Mouse (Mus musculus) kidney, postnatal 10 days (tissue): ENCODE measurements around the gene Lars2.

ENCODE experiments used
- DNase-seq: peaks from one replicate; pipeline ENCODE4 v3.0.0; 2021; ENCODE audit warnings: mixed read lengths

Gene Lars2

DNA sequence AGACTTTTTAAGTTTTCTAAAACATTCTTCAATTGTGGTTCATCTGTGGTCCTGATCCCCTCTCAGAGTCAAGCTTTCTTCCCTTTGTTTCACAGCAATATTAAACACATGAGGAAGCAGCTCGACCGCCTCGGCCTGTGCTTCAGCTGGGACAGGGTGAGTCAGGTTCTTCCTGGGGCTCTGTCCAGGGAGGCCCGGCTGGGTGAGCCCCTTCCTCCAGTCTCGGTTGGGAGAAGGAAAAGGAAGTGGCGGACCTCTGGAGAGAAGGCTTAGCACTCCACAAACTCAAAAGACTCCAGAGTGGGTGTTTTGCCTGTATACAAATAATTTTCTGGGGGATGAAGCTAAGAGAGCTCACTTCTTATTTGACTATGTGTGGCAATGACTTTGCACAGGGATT lies 28.1 kb downstream of the Lars2 start:
- DNase-seq = no peak

DNA sequence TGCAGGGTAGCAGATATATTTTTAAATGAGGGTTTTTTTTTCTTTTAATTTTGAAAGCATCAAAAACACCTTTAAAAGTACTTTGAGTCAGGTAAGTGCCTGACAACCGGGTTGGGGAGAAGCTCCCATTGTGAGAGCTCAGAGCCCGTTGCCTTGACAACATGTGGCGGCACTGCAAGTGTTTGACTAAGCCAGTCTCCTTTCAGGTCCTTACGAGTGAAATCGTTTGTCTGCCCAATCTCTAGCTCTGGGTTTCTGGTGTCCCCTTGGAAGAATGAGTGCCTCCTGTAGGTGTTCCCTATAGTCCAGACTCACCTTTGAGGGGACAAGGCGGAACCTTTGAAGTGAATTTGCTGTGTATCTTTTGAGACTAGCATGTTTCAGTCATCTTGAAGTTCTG lies 31.0 kb downstream of the Lars2 start:
- no peak for DNase-seq

DNA sequence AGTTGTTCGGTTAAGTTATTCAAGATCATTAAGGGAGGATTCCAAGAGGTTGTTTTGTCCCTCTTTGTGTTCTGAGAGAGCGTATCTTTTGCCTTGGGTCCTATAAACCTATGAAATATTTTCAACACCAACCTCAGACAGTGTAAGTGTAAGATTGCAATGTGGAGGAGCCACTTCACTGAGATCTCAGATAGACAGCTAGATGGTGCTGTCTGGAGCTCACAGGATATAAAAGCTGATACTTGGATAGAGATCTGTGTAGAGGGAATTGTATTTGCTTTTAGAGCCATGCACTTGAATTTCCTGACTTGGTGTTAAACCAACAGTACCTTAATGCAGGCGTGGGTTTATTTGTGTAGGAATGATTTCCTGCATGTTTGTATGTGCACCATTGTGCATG lies 35.5 kb downstream of the Lars2 start:
- DNase-seq = no peak

DNA sequence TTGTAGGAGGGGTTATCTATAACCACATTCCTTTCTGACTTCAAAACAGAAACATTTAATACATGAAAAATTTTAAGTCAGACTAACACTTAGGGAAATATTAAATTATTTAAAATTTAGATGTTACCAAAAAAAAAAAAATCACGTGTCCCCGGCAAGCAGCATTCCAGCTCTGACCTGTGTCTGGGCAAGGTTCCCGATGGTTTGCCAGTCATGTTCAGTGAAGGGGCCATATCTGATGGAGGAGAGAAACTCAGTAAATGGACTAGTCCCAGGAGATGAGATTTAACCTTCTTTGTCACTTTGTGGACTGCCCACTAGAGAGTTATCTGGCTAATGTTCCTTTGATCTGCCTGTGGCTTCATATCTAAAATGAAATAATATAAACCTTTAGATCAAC lies 36.3 kb downstream of the Lars2 start:
- DNase-seq = no peak

DNA sequence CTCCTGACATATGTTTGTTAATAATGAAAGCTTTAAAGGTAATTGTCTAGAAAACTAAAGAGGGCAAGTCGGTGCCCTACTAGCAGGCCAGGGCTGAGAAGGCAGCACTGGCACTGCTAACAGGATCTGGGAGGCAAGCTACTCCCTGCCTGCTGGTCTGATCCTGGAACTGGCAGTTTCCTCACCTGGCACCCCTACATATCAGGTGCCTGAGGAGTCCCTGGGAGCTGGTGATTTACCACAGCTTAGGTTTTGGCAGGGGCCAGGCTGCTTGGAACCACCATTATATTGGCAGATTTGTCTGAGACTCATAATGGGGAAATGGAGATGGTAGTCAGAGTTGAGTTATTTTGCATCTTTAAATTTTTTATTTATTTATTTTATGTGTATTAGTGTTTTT lies 38.5 kb downstream of the Lars2 start:
- DNase-seq = no peak

DNA sequence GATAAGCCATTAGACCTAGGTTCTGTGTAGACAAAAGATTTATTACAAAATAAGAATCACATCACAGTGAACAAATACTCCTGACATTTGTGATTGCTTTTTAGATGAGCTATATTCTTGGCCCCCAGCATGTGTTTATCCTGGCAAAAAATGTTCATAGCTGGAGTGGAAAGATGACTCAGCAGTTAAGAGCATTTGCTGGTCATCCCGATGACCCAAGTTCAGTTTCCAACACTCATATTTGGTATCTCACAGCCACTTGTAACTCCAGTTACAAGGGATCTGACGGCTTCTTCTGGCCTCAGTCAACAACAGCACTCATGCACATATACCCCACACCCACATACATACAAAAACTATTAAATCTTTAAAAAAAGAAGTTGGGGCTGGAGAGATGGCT lies 42.0 kb downstream of the Lars2 start:
- DNase-seq = no peak

DNA sequence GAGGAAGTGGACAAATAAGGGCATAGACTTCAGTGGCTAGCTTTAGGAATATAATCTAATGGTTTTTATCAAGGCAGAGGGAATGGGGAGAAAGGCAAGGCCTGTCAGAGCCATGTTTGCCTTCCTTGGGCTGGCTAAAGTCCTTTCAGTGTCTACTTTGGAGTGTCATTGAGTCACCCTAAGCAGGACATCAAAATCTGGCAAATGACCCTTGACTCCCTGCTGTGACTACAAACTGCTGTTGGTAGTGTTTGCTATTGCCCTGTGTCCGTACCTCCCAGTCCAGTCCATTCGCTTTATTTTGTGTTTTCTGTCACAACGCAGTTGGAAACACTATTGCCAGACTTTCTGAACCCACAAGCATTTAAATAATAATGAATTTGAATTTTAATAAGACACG lies 63.1 kb downstream of the Lars2 start:
- no peak for DNase-seq

DNA sequence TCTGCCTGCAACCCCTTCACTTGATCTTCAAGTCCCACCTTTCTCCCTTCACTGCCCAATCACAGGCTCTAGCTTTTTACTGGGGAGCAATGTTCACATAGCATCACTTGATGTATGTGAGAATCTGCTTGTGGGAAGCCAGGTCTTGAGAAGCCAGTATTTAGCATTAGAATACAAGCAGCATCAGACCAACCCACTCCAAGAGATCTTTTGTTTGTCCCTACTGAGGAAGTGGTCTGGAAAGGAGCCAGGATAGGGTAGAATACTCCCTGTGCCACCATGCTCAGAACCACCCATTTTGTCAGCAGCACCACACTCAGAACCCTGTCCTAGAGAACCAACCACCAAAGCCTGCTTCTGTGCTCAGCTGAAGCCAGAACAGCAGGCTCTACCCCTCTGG lies 64.2 kb downstream of the Lars2 start:
- DNase-seq = no peak

DNA sequence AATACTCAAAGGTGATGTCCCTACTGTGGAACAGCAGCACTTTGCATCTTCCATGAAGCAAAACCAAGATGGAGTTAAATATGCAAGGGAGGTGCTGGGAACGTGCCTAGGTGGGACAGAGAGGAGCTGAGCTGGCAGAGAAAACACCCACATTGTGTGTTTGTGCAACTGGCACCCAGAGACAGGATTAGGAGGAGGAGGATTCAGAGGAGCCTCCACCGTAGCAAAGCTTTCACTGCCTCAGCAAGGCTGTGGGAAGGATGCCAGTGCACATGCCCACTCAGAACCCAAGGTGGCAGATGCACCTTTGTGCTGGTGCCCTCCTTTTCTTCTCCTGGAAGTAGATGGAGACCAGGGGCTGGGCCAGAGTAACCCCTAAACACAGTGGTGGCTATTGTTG lies 71.5 kb downstream of the Lars2 start:
- no peak for DNase-seq

DNA sequence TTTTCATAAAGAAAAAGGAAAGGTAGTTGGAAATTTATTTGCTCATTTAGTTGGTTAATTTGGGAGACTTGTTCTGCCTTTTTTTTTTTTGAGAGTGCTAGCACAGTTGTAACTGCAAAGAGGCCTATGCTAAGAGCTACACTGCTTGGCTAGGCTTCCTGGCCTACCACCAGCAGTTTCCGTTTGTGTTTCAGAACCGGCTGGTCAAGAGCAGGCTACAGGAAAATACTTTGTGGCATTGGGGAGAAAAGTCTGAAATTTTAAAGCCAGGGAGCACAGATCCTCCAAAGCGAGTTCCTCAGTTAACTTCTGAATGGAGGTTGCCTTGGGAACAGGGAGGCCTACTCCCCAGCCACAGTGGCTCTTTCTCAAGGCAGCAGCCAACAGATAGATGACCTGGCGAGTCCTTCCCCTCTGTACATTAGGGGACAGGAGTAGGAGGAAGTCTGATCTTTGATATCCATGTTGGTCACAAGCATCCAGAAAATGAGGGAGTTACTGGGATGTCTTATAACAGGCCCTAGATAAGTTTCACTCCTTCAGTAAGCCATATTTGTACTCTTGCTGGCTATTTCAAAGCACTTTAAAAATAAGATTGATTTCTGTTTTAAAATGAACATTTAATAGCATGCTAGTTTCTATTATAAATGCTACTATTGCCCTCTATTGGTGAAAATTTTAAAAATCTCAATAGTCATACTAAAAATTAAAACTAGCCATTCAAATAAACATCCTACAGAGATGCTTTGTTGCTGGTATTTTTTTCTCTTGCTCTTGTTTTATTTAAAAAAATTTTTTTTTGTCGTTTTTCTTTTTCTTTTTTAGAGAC lies 73.7 kb downstream of the Lars2 start:
- peak; percentile 25 for DNase-seq

DNA sequence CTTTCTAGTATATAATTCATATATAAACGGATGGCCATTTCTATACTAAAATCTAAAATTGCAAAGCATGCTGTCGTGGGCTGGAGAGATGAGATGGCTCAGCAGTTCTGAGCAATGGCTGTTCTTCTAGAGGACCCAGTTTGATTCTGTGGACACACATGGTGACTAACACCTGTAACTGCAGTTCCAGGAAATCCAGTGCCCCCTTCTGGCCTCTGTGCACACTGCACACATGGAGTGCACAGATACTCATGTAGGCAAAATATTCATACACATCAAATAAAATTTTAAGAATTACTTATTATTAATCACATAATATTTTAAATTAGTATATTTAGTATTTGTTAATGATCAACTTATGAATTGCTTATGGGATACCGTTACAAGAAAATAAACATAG lies 80.4 kb downstream of the Lars2 start:
- peak; percentile 48 for DNase-seq

DNA sequence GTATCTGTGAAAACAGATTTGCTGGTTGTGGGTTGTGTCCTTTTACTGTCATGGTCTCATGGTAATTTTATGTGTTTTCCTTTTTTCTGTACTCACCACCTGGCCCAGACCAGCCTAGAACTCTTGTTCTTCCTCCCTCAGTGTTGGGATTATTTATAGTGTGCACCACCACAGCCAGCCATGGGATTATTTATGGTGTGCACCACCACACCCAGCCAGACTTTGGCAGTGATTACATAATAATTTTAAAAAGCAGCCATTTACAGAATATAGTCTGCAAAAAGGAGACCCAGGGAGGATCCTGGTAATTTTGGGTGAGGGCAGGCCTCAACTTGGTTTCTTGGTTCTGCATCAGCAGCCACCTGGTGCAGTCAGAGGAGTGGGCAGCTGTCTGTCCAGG lies 81.9 kb downstream of the Lars2 start:
- DNase-seq = no peak

DNA sequence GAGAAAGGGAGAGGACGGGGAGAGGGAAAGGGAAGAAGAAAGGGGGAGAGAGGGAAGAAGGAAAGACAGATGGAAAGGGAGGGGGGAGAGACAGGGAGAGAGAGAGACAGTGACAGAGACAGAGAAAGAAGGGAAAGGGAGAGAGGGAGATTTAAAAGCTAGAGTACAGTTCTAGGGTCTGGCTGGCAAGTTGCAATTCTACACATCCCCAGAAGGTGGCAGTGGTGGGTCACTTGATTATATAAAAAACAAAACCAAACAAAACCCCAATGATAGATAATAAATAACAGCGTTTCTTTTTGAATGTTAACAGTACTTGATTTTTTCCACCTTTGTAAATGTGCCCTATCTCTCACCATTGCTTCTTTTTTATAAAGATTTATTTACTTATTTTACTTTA lies 83.4 kb downstream of the Lars2 start:
- DNase-seq = peak; percentile 77

DNA sequence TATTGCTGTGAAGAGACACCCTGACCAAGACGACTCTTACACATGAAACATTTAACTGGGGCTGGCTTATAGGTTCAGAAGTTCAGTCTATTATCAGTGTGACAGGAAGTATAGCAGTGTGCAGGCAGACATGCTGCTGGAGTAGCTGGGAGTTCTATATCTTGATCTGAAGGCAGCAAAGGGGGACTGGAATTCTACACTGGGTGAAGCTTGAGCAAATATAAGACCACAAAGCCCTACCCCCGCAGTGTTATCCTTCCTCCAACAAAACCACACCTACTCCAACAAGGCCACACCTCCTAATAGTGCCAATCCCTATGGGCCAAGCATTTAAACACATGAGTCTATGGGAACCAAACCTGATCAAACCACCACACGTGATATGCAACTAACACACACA lies 85.0 kb downstream of the Lars2 start:
- DNase-seq = no peak

DNA sequence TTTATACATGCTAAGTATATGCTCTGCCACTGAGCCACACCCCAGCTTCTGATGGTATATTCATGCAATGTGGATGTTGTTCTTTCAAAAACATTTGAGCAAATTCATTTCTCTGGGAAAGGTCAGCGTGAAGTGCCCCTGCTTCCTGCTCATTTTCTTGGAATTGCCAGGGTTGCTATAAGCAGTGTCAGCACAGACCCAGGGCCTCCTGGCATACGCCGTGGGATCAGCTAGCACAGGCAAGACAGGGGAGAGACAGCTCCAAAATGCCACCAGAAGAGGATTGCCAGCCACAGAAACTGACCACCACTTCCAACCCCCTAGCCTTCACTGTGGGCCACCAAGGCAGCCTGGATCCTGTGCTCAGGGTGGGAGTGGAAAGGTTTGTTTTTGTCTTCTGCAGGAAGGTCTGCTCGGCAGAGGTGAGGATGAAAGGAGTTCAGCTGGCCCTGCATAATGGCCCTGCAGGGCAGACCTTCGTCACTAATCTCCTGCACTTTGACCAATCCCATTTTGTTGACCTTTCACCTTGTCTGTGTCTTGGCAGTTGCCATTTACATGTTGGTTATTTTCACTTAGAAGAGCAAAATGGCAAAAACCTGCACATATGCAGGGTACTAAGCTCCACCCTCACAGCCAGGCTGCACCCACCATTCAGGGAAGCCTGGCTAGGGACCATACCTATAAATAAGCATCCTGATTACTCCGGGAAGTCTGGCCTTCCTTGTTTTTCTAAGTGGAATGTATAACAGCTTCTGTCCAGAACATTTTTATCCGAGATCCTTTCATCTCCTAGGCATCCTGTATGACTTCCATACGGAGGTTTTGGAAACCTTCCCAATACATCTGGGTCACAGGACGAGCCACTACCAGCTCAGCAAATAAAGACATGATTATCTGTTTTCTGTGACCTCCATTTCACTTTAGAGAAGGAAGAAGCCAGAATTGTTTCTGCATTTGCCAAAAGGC lies 90.2 kb downstream of the Lars2 start:
- peak; percentile 25 for DNase-seq

DNA sequence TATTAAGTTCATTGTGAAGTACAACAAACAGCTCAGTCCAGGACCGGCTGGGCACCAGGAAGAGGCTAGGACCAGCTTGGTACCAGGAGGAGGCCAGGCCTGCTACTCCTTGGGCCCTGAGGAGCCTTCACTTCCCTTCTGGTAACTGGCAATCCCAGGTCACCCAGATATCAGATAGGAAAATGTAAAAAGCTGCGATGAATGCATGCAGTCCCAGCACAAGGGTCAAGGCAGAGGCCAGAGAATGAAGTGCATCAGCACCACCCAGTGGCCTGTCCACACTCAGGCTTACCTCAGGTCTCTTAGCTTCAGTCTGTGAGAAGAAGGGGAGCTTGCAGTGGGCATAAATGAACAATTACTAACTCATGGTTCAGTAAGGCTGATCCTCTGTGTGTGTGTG lies 90.9 kb downstream of the Lars2 start:
- DNase-seq = peak; percentile 57

DNA sequence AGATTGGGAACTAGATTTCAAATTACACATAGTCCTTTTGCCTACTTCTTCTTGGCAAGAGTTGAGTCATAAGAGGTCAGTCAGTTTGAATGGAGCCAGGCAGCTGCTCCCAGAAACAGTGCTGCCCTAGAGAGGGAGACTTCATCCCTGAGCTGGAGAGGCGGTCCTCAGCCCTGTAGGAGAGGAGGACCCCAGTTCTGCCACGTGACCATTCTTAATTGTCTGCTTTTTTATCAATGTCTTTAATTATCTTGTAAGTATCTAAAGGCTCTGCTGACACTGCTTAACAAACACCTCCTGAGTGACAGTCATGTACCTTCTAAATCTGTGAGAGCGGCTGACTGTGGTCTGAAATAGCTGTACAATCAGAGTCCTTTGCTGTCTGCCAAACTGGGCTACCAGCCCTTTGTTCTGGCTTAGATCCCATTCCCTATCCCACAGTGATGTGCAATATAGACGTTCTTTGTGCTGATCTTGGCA lies 100.5 kb downstream of the Lars2 start:
- no peak for DNase-seq

DNA sequence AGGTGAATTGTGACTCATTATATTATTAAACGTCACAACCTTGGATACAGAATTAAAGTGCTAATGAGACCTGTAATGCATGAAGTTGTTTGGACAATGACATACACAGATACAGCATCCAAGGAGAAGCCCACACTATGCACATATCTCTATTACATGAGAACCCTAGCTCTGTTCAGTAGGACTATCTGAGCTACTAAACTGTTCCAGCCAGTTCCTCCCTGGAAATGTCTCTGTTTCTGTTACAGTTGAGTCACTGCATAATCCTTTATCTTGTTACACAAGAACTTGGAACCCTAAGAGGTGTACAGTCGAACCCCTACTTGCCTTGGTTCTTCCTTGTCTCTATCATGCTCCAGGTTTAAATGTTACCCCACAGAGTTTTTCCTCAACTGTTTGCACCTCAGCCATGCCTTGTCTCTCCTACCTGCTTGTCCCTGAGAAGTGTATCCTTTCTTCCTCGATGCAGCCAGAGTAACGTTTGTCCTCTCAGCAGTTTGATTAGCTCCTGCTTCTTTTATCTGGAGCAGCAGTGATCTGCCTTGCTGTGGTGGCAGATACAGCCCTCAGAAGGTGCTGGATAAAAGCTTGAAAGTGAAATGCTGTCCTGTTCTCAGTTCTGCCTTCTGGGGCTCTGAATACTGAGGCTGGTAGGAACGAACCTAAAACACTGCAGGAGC lies 101.8 kb downstream of the Lars2 start:
- no peak for DNase-seq

DNA sequence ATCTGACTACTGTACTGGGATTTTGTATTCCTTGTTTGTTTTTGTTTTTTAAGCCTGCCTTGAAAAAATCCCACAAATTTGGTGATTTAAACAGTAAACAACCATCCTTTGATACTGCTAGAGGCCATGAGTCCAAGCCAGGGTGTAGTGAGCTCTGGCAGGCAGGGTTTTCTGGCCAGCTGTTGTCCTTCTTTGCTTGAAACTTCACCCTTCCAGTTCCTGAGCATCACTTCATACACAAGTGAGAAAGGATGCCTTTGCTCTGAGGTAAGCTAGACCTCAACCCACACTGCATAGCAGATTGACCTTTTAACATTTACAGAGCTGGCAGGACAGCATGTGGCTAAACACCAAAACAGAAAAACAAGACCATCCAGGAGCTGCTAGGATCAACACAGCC lies 102.4 kb downstream of the Lars2 start:
- DNase-seq = no peak

DNA sequence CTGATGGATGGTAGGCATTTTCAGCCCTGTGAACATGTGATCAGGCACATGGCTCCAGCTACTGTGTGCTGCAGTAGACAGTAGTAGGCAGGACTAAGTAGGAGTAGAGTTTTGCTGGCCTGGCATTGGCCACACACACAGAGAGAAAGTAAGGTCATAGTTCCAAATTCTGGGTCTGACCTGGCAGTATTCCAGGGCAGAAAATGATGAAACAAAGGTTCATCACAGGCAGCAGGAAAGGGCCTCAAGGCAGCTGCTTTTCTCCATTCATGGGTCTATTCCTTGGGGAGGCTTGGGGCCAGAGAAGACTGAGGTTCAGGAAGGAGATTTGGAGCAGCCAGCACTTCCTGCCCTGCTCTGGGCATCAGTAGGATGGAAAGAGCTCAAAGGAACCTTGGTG lies 106.7 kb downstream of the Lars2 start:
- DNase-seq = peak; percentile 58

DNA sequence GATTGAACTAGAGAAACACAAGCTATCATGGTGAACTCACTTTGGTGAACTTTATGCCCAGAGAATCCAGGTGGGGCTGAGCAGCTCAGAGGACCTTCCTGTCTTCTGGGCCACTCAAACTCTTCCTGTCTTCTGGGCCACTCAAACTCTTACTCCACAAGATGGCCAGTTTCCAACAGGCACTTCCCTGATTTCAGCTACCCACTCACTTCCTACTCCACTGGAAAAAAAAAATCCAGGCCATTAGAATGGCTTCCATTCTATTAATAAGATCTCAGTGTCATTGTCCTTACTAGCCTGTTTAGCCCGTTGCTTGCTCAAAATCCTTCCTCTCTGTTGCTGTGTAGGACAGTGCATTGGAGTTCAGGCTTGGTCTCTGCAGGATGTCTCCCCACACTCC lies 108.8 kb downstream of the Lars2 start:
- DNase-seq = peak; percentile 32

DNA sequence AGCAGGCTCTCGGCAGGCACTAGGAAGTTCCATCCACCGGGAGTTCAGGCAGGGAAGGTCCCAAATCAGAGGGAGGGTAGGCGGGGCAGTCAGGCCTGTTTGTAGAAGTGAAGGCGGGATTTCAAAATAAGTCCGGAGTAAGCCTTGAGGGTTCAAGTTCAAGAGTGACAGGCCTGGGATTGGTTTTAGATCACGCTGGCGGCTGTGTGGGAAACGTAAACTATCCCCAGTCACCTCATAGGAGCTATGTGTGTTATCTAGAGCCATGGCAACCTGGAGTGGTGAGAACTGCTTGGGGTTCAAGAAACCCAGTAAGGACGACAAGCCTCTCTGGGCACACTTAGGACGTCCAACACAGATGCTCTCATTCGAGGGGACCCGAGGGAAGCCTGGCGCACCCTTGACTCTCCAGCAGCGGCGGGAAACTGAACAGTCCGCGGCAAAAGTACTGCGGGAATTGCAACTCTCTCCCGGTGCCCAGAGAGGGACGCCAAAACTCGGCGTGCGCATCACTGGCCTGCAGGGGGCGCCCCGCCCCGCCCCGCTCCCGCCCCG lies 111.4 kb downstream of the Lars2 start:
- peak; percentile 55 for DNase-seq
